Mouse (Mus musculus) forebrain, embryonic 12.5 days (tissue): ENCODE data around the gene Tex52. TPM values are rescaled to one million over a fixed set of nuclear protein-coding genes. Genes with fewer than 3 reads are reported as not detected.

Experiments used
- ATAC-seq: fragments of 200-750 bp; cut with Nextera tagmentation; 2 replicates; pipeline ENCODE4 v1.8.0; 2017; ENCODE audit warnings: moderate TSS enrichment; ENCODE audit not compliant: low FRiP score
- H3K27ac ChIP-seq: fragments of 300-500 bp; sonication (generic); 2 replicates; pipeline ENCODE4 v1.5.1; 2016; ENCODE audit warnings: mild to moderate bottlenecking
- H3K27me3 ChIP-seq: fragments of 300-500 bp; sonication (generic); 2 replicates; pipeline ENCODE4 v1.6.1; 2016; ENCODE audit warnings: mild to moderate bottlenecking
- H3K36me3 ChIP-seq: fragments of 300-500 bp; sonication (generic); replicated peaks from 2 replicates; pipeline ENCODE4 v1.6.1; 2016; ENCODE audit warnings: mild to moderate bottlenecking
- H3K4me1 ChIP-seq: fragments of 300-500 bp; sonication (generic); 2 replicates; pipeline ENCODE4 v1.6.1; 2016
- H3K4me2 ChIP-seq: fragments of 300-500 bp; sonication (generic); 2 replicates; pipeline ENCODE4 v1.6.1; 2016; ENCODE audit warnings: mild to moderate bottlenecking, moderate library complexity
- H3K4me3 ChIP-seq: fragments of 300-500 bp; sonication (generic); replicated peaks from 2 replicates; pipeline ENCODE4 v1.5.1; 2016; ENCODE audit warnings: mild to moderate bottlenecking
- H3K9ac ChIP-seq: fragments of 300-500 bp; sonication (generic); 2 replicates; pipeline ENCODE4 v1.6.1; 2016; ENCODE audit warnings: mild to moderate bottlenecking
- H3K9me3 ChIP-seq: fragments of 300-500 bp; sonication (generic); 2 replicates; pipeline ENCODE4 v1.6.1; 2016
- WGBS: fragments of 180-500 bp; shearing (Covaris S2); methylation state at CpG from one replicate; pipeline ENCODE4 v1.1.7; 2016; 5-methylcytosine and 5-hydroxymethylcytosine counted together
- polyA plus RNA-seq: library from polyadenylated mRNA; unstranded; fragments of >200 nt; fragmentation: Nextera tagmentation; extraction: Ambion mirVana; gene quantifications from 2 replicates; pipeline ENCODE4 v1.2.1, GENCODE M21; 2016

Tex52 gene
- polyA plus RNA-seq, 1 experiment from 2014 or later = 0.88 TPM

DNA sequence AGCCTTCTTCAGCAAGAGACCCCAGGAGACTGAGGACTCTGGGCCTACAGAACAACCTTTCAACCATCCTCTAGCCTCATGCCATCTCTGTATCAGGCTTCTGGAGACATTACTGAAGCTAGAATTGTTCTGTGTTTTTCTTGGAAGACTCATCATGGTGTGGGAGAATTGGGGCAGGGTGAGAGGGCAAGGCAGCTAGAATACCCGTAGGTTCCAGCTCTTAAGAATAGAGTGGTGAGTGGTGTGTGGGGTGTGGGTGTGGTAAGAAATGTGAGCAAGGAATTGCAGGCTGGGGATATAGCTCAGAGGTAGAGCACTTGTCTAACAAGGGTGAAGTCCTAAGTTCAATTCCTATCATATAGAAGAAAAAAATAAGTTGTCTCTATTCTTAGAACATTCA, 9.8 kb downstream of the Tex52 start:
- Histone ChIP-seq H3K36me3 (no peaks in the 10 kb centered on the region), H3K9ac (no peak overlapping the region), H3K4me1 (no peaks in the 10 kb centered on the region), H3K4me3 (no peak overlapping the region), H3K27me3 (no peaks in the 10 kb centered on the region), H3K27ac (no peak overlapping the region), H3K4me2 (no peak overlapping the region), H3K9me3 (no peaks in the 10 kb centered on the region)
- ATAC-seq = no peak
- 86% methylated on average over 1 of the region's 1 CpGs for WGBS

DNA sequence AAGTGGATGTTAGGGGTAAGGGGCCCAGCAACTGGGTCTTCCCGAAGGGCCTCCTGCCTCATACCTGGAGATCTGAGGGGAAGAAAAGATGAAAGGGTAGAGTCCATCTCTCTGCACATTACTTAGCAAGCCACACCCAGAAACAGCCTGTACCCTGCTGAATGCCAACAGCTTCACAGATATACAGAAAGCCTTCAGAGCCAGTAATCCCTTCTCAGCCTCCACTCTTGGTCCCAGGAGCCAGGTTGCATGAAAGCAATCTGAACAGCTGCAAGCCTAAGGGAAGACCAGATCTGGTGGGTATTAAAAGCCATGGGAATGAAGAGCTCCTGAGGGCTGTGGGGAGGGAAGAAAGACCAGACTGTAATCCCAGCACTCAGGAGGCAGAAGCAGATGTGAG, 13.9 kb downstream of the Tex52 start:
- Histone ChIP-seq H3K4me2 (no peak overlapping the region), H3K27ac (no peak overlapping the region), H3K36me3 (no peaks in the 10 kb centered on the region), H3K9me3 (no peaks in the 10 kb centered on the region), H3K4me1 (no peaks in the 10 kb centered on the region), H3K27me3 (no peaks in the 10 kb centered on the region), H3K9ac (no peak overlapping the region), H3K4me3 (no peak overlapping the region)
- 85% methylated on average over 1 of the region's 1 CpGs for WGBS
- no peak for ATAC-seq

DNA sequence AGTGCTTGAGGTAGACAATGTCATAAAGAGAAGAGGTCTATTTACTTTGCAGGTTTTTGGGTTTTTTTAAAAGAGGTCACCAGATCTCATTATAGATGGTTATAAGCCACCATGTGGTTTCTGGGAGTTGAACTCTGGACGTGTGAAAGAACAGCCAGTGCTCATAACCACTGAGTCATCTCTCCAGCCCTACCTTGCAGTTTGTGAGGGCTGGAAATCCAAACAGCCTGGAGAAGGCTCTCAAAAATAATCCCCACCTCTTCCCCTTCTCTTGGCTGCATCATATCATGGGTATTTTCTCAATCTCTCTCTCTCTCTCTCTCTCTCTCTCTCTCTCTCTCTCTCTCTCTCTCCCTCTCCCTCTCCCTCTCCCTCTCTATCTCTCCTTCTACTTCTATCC, 15.4 kb downstream of the Tex52 start:
- 58% methylated on average over 1 of the region's 1 CpGs for WGBS
- no peaks in the 10 kb centered on the region for H3K4me1 ChIP-seq
- H3K36me3 ChIP-seq = no peaks in the 10 kb centered on the region
- no peak overlapping the region for H3K4me3 ChIP-seq
- no peak overlapping the region for H3K27ac ChIP-seq
- no peak for ATAC-seq
- H3K27me3 ChIP-seq = no peaks in the 10 kb centered on the region
- no peak overlapping the region for H3K4me2 ChIP-seq
- H3K9me3 ChIP-seq = no peaks in the 10 kb centered on the region
- H3K9ac ChIP-seq = no peak overlapping the region

DNA sequence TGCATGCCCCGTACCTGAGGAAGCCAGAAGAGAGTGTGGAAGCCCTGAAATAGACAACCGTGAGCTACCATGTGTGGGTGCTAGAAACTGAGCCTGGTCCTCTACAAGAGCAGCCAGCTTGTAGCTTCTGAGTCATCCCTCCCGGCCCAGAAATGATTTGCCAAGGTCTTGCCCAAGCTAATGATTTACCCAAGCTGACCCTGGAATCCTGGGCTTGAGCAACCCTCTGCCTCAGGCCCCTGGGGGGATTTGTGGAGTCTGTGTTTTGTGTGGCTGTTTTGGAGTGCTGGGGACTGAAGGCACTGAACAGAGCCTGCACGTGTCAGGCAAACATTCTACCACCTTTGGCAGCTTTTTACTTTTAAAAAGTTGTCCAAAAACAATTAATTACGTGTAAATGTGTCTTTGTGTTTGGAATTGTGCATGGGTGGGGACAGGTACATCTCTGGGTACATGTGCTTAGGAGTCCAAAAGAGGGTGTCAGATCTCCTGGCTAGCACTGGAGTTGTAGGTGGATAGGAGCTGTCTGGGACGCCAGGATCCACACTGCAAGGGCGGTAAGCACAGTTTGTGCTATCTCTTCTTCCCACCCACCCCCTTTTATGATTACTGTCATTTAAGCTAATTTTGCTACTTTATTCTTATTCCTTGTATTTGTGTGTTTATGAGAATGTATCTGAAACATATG, 22.5 kb downstream of the Tex52 start:
- WGBS = 88% methylated on average over 7 of the region's 7 CpGs
- H3K4me2 ChIP-seq = no peak overlapping the region
- ATAC-seq = no peak

DNA sequence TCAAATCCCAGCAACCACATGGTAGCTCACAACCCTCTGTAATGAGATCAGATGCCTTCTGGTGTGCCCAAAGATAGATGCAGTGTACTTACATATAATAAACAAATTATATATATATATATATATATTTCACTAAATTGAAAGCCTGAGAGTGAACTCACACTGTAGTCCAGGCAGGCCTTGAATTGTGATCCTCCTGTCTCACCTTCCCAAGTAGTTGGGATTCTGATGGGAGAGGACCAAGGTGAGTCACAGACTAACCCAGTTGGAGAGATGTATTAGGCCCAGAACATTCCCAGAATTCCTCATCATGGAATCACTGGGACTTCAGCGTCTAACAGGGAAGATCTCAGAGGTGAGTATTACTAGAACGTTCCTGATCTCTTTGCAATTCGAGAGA, 23.7 kb downstream of the Tex52 start, which contains the start of gene Nrip2:
Nrip2 (plus strand) TSS at position 301 of the 400 bp plus-strand sequence.
- Histone ChIP-seq H3K9ac (no peak within 1 kb of the TSS), H3K27ac (no peak within 1 kb of the TSS), H3K9me3 (no peaks in the 10 kb centered on the region), H3K36me3 (no peaks in the 10 kb centered on the region), H3K4me2 (peak within 1 kb of the TSS; percentile 15), H3K4me3 (no peak within 1 kb of the TSS), H3K27me3 (no peaks in the 10 kb centered on the region), H3K4me1 (peaks cover 9% of the 10 kb centered on the region; the same call in 1 of the 2 replicates)
- ATAC-seq = no peak
- WGBS = 93% methylated on average over 3 of the region's 3 CpGs

More for the DNA sequence above, 22.5 kb downstream of the Tex52 start:
- H3K9me3 ChIP-seq = no peaks in the 10 kb centered on the region
- H3K4me1 ChIP-seq = peaks cover 9% of the 10 kb centered on the region; the same call in 1 of the 2 replicates
- H3K36me3 ChIP-seq = no peaks in the 10 kb centered on the region
- no peak overlapping the region for H3K27ac ChIP-seq
- no peaks in the 10 kb centered on the region for H3K27me3 ChIP-seq
- no peak overlapping the region for H3K9ac ChIP-seq
- no peak overlapping the region for H3K4me3 ChIP-seq

DNA sequence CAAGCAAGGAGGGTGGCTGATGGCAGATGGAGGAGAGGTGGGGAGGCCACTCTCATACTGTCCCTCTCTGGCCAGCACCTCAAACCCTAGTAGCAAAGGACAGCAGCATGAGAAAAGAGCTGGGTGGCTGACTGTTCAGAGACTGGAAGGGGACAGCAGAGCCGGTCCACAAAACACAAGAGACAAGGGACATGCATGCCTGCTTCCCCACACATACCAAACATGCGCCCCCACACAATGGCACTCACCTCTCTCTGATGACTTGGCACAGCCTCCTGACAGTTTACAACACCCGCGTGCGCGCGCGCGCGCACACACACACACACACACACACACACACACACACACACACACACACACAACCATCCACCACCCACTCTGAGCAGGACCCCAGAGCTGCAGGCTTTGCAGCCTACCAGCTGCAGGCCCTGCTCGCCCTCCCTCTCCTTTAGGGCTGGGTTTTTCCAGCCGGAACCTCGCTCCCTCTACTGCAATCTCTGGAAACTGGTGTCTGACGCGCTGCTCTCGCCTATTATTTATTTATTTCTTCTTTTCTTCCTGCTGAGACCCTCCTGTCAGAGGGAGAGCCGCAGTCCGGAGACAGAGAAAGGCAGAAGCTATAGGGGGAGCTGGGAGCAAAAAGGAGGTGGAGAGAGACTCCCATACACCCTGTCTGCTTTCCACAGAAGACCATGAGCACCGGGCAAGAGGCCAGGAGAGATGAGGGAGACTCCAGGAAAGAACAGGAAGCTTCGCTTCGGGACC, 24.3 kb downstream of the Tex52 start:
- H3K9me3 ChIP-seq = no peaks in the 10 kb centered on the region
- H3K4me3 ChIP-seq = no peak overlapping the region
- ATAC-seq = peak; percentile 68
- no peak overlapping the region for H3K9ac ChIP-seq
- no peaks in the 10 kb centered on the region for H3K27me3 ChIP-seq
- peaks cover 9% of the 10 kb centered on the region; the same call in 1 of the 2 replicates for H3K4me1 ChIP-seq
- no peak overlapping the region for H3K27ac ChIP-seq
- H3K36me3 ChIP-seq = no peaks in the 10 kb centered on the region
- WGBS = 53% methylated on average over 21 of the region's 21 CpGs
- peak overlapping the region; percentile 15 for H3K4me2 ChIP-seq

DNA sequence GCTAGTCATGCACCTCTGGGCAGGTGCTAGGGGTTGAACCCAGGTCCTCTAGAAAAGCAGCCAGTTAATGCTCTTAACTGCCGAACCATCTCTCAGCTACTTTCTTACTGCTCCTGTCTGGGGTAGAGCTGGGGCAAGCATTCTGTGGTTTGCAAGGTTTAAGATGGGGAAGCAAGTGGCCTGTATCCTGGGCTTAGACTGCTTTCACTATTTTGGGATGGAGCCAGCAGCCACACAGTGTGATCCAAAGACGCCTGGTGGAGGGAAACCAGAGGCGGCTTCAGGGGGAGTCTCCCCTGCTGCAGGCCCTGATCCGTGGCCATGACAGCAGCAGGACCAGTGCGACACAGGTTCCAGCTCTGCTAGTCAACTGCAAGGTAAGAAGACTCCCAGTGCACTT, 29.5 kb downstream of the Tex52 start:
- Histone ChIP-seq H3K9me3 (no peaks in the 10 kb centered on the region), H3K4me3 (no peak overlapping the region), H3K4me2 (no peak overlapping the region), H3K27me3 (no peaks in the 10 kb centered on the region), H3K36me3 (peaks cover 38% of the 10 kb centered on the region), H3K4me1 (peaks cover 4% of the 10 kb centered on the region; the same call in 1 of the 2 replicates), H3K9ac (no peak overlapping the region), H3K27ac (no peak overlapping the region)
- peak; percentile 24; the same call in 1 of the 2 replicates for ATAC-seq
- 65% methylated on average over 5 of the region's 5 CpGs for WGBS

DNA sequence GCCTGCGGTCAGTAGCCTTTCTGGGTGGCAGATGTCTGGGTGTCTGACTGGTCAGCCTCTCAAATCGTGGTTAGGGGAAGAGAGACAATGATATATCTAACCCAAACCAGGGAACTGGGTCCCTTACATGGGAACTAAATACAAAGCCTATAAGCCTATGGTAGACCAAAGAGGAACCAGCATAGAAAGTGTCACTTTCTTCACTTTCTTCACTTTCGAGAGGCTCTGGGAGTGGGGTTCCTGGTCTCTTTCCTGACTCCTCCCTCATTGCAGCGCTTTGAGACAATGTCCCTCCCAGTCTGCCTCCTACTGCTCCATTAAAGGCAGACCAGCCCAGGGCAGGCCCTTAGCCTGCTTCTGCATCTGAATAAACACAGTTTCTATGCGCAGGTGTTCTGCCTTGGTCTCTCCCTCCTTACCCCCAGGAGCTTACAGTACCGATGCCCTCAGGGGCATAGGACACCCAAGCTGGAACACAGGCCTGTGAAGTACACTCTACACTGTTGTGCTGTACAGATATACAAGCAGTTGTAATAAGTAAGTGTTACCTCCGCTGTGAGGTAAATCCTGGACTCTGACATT, 33.4 kb downstream of the Tex52 start:
- no peaks in the 10 kb centered on the region for H3K27me3 ChIP-seq
- H3K9ac ChIP-seq = no peak overlapping the region
- peaks cover 78% of the 10 kb centered on the region for H3K36me3 ChIP-seq
- H3K4me3 ChIP-seq = no peak overlapping the region
- WGBS = 84% methylated on average over 7 of the region's 7 CpGs
- H3K27ac ChIP-seq = no peak overlapping the region
- H3K4me1 ChIP-seq = no peaks in the 10 kb centered on the region
- no peaks in the 10 kb centered on the region for H3K9me3 ChIP-seq
- H3K4me2 ChIP-seq = no peak overlapping the region
- ATAC-seq = no peak

DNA sequence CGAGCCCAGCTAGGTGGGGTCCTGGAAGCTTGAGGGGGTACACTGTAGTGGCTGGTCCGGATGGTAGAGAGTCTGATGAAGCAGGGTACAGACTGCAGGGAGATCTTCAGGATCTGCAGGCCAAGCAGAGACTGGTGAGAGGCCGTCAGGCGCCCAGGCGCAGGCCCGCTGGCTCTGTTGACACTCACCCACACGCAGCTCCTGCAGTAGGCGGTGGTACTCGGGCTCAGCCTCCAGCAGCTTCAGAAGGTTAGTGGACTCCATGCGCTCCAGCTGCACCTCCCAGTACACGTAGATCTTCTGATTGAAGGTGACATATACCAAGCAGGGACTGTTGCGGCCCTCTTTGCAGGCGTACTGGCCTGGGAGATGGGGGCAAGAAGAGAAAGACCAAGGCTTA, 35.0 kb downstream of the Tex52 start:
- Histone ChIP-seq H3K27ac (no peak overlapping the region), H3K4me2 (no peak overlapping the region), H3K4me1 (no peaks in the 10 kb centered on the region), H3K27me3 (no peaks in the 10 kb centered on the region), H3K36me3 (peaks cover 80% of the 10 kb centered on the region), H3K4me3 (no peak overlapping the region), H3K9me3 (no peaks in the 10 kb centered on the region), H3K9ac (no peak overlapping the region)
- ATAC-seq = 0 out of 2 replicates have a peak, but pooled peaks have one; percentile 11
- 95% methylated on average over 13 of the region's 13 CpGs for WGBS

DNA sequence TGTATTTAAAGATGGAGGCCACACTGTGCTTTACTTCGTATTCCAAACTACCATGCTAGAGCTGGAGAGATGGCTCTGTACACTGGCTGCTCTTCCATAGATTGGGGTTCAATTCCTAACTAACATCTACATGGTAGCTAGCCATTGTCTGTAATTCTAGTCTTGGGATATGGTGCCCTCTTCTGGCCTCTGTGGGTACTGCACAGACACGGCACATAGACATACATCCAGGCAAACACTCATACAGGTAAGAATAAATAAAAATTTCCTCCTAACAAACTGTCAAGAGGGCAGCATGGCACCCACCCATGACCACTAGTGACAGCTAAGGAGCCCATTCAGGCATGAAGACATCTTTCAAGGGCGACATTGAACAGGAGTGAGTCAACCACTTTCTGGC, 35.9 kb downstream of the Tex52 start:
- Histone ChIP-seq H3K4me3 (no peak overlapping the region), H3K9ac (no peak overlapping the region), H3K36me3 (peaks cover 80% of the 10 kb centered on the region), H3K27me3 (no peaks in the 10 kb centered on the region), H3K9me3 (no peaks in the 10 kb centered on the region), H3K4me1 (no peaks in the 10 kb centered on the region), H3K27ac (no peak overlapping the region), H3K4me2 (no peak overlapping the region)
- WGBS = 18% methylated on average over 3 of the region's 3 CpGs
- ATAC-seq = peak; percentile 56

DNA sequence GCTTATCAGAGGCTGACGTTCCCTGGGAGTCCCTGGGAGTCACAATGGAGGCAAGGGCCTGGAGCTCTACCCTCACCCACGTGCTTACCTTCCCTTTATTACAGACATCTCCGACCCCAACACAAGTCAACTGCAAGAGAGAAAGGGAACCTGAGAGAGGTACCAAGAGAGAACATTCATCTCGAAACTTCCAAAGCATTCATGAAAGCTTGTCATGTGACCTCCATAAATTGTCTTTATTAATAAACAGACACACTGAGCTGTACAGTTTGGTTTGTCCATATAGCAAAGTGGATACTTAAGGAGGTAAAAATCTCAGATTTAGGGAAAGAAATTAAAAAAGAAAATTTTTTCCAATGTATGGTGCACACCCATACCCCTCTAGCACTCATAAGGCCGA, 40.9 kb downstream of the Tex52 start:
- no peak overlapping the region for H3K9ac ChIP-seq
- H3K4me2 ChIP-seq = no peak overlapping the region
- 84% methylated on average over 5 of the region's 5 CpGs for WGBS
- peaks cover 37% of the 10 kb centered on the region for H3K36me3 ChIP-seq
- H3K27me3 ChIP-seq = no peaks in the 10 kb centered on the region
- ATAC-seq = no peak
- H3K4me3 ChIP-seq = no peak overlapping the region
- no peaks in the 10 kb centered on the region for H3K9me3 ChIP-seq
- H3K27ac ChIP-seq = no peak overlapping the region
- no peaks in the 10 kb centered on the region for H3K4me1 ChIP-seq

DNA sequence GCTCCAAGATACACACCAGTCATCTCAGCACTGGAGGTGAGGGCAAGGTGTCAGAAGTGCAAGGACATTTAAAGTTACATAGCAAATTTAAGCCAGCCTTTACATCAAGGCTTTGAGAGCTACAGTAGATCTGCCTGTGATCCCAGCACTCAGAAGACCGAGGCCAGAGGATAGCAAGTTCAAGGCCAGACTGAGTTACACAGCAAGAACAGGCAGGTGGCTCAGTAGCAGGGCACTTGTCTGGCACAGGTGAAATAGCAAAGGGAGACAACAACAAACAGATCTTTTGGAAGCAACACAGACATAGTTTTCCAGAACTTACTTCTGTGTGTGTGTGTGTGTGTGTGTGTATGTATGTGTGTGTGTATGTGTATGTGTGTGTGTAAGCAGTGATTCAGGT, 42.8 kb downstream of the Tex52 start:
- H3K36me3 ChIP-seq = peaks cover 19% of the 10 kb centered on the region
- no peak overlapping the region for H3K4me2 ChIP-seq
- no peaks in the 10 kb centered on the region for H3K27me3 ChIP-seq
- H3K9ac ChIP-seq = no peak overlapping the region
- H3K4me1 ChIP-seq = no peaks in the 10 kb centered on the region
- H3K9me3 ChIP-seq = no peaks in the 10 kb centered on the region
- no peak overlapping the region for H3K27ac ChIP-seq
- H3K4me3 ChIP-seq = no peak overlapping the region
- ATAC-seq = no peak
- 90% methylated on average over 1 of the region's 1 CpGs for WGBS
